Mouse (Mus musculus) small intestine, adult 10 weeks (tissue): ENCODE data around the gene Gm21293. TPM values are rescaled to one million over a fixed set of nuclear protein-coding genes. Genes with fewer than 3 reads are reported as not detected.

ENCODE experiments used
- polyA plus RNA-seq: library from polyadenylated mRNA; stranded (reverse); fragments of 350-450 nt; fragmentation: Illumina TruSeq; extraction: RNeasy Lipid Tissue Mini Kit (QIAGEN cat#74804); gene quantifications from one replicate; pipeline ENCODE4 v1.2.3, GENCODE M21; 2014; ENCODE audit warnings: low replicate concordance

Gene Gm21293
- not detected for polyA plus RNA-seq

GRCm38 (mm10) chr10:104142687-104143086 lies at the start of gene Gm21293:
Gm21293 (plus strand) TSS chr10:104142987.

GRCm38 (mm10) chr10:104151197-104151596 lies 8.4 kb downstream of the Gm21293 start, which contains the start of gene Gm6763:
Gm6763 (plus strand) TSS chr10:104151497.

GRCm38 (mm10) chr10:104159706-104160105 lies 16.9 kb downstream of the Gm21293 start, which contains the start of gene Gm8764:
Gm8764 (plus strand) TSS chr10:104160006.

GRCm38 (mm10) chr10:104168215-104168614 lies 25.4 kb downstream of the Gm21293 start, which contains the start of gene Gm21304:
Gm21304 (plus strand) TSS chr10:104168515.

GRCm38 (mm10) chr10:104176724-104177123 lies 33.9 kb downstream of the Gm21293 start, which contains the start of gene Gm21312:
Gm21312 (plus strand) TSS chr10:104177024.

GRCm38 (mm10) chr10:104185233-104185632 lies 42.4 kb downstream of the Gm21293 start, which contains the start of gene Gm20765:
Gm20765 (plus strand) TSS chr10:104185533.

GRCm38 (mm10) chr10:104193742-104194141 lies 51.0 kb downstream of the Gm21293 start, which contains the start of gene Gm4340:
Gm4340 (plus strand) TSS chr10:104194042.

Other genes starting within 250 kb of the Gm21293 start
- not detected for gene Gm6763, start 8.5 kb downstream of the Gm21293 start, polyA plus RNA-seq
- not detected for gene Gm8764, start 17.0 kb downstream of the Gm21293 start, polyA plus RNA-seq
- not detected for gene Gm21304, start 25.5 kb downstream of the Gm21293 start, polyA plus RNA-seq
- gene Gm21312, start 34.0 kb downstream of the Gm21293 start, polyA plus RNA-seq = not detected
- gene Gm20765, start 42.5 kb downstream of the Gm21293 start, polyA plus RNA-seq = not detected
- gene Gm4340, start 51.1 kb downstream of the Gm21293 start, polyA plus RNA-seq = not detected